Mouse (Mus musculus) olfactory bulb, adult 2 months (tissue): Measurements from ENCODE around the gene Ctsll3.

Experiments
- CTCF ChIP-seq: fragments of 200-500 bp; IDR thresholded peaks from 2 replicates; pipeline ENCODE4 v1.5.1; 2012; ENCODE audit warnings: low read depth, mild to moderate bottlenecking, low read length, moderate library complexity; ENCODE audit not compliant: insufficient read depth
- POLR2A ChIP-seq: fragments of 200-500 bp; IDR thresholded peaks from 2 replicates; pipeline ENCODE4 v1.6.1; 2012; ENCODE audit warnings: mild to moderate bottlenecking, low read depth, low read length, moderate library complexity; ENCODE audit not compliant: insufficient read depth

DNA sequence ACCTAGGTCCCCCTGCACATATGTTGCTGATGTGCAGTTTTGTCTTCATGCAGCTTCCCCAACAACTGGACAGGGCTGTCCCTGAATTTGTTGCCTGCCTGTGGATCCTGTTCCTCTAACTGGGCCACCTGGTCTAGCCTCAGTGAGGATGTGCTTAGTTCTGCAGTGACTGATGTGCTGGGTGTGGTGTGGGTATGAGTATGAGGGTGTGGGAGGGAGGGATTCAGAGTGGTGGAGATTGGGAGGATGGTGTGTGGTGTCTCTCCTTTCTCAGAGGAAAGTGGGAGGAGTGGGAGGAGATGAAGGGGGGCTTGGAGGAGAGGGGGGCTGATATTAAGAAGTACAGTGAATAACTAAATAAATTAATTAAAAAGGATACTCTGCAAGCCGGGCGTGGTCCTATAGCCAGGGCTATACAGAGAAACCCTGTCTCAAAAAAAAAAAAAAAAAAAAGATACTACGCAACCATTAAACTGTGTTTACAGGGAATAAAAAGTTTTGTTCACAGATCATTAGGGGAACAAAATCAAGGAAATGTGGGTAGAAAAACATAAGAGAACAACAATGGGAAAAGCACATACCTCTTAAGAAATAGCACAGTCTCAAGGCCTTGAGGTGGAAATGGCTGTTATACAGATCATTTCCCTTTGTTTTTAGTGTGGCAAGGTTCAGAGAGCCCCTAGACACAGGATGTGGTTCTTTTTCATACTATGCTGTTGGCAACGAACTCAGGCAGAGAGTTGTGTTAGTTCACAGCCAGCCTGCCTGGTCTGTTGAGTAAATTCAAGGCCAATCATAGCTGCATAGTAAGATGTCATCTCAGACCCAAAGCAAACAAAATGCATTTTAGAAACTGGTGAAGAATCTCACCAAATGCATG is 45.8 kb upstream of the Ctsll3 start:
- TF ChIP-seq POLR2A (no peak), CTCF (no peak)
